Mouse (Mus musculus): ENCODE measurements around the gene Tac2. TPM values are rescaled to one million over a fixed set of nuclear protein-coding genes. Genes with fewer than 3 reads are reported as not detected.

Gene Tac2
- polyA plus RNA-seq, 2 experiments, result 0.44 to 15.2 TPM

DNA sequence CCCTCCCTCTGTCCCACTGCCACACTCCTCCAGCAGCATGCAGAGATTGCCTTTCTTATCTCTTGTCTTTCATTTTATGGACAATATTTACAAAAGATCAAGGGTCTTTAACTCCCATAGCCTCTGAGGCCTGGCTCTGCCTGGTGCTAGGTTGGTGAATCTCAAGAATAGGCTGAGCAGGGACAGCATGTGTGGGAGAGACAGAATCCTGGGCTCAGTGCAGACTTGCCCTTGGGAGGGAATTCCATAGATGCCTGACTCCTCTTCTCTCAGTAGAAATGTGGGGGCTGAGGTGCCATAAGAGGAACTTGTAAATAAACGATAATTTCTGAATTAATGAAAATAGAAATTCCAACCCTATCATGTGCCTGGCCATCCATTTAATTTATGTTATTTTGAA, 42.3 kb downstream of the Tac2 start:
- DNase-seq (ENCODE audit: low spot score), result no peak
- Histone ChIP-seq H3K27ac (replicated peaks; ENCODE audit: low read depth, low read length) (no peak overlapping the region), H3K27me3 (ENCODE audit: control insufficient read depth, insufficient read depth, low read length) (no peaks in the 10 kb centered on the region), H3K4me3 (replicated peaks; ENCODE audit: low read length) (no peak overlapping the region), H3K9me3 (ENCODE audit: control insufficient read depth, low read length) (no peaks in the 10 kb centered on the region), H3K4me1 (ENCODE audit: control insufficient read depth, insufficient read depth, low read length) (no peaks in the 10 kb centered on the region), H3K9ac (ENCODE audit: low read depth, low read length, severe bottlenecking) (no peak overlapping the region), H3K4me2 (replicated peaks; ENCODE audit: low read depth, low read length, severe bottlenecking) (no peak overlapping the region), H3K36me3 (ENCODE audit: control insufficient read depth, insufficient read depth, low read length) (no peaks in the 10 kb centered on the region)
- no peak for TF ChIP-seq POLR2A (IDR thresholded peaks at IDR 0.05; ENCODE audit: borderline replicate concordance, extremely low read depth, insufficient read depth, insufficient read length)
- WGBS, result 71% methylated on average over 1 of the region's 1 CpGs
- ATAC-seq (ENCODE audit: low FRiP score, low read depth), result no peak

DNA sequence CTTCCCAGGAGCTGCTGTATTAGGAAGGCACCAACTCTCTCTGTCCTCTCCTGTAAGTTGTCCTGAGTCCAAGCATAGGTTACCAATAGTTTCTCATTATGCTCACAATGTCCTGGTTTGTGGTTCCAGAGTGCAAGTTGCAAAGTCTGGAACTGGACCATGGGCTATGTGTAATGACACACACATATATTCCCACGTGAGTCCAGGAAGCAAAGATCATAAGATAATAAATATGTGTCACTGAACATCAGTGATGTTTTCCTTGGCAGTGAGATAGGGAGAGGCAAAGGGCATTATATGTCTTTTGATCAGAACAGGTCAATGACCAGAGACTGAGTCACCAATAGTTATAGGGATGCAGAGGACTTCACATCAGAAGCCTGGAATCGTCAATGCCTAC, 51.7 kb downstream of the Tac2 start, which contains the start of gene Rdh9:
TSS of gene Rdh9 (plus strand) at position 376 of the 400 bp plus-strand sequence.
- WGBS, result 84% methylated on average over 2 of the region's 2 CpGs
- Histone ChIP-seq H3K36me3 (ENCODE audit: control insufficient read depth, insufficient read depth, low read length) (no peaks in the 10 kb centered on the region), H3K9me3 (ENCODE audit: control insufficient read depth, low read length) (no peaks in the 10 kb centered on the region), H3K4me2 (replicated peaks; ENCODE audit: low read depth, low read length, severe bottlenecking) (no peak within 1 kb of the TSS), H3K9ac (ENCODE audit: low read depth, low read length, severe bottlenecking) (no peak within 1 kb of the TSS), H3K27ac (replicated peaks; ENCODE audit: low read depth, low read length) (no peak within 1 kb of the TSS), H3K4me1 (ENCODE audit: control insufficient read depth, insufficient read depth, low read length) (no peaks in the 10 kb centered on the region), H3K27me3 (ENCODE audit: control insufficient read depth, insufficient read depth, low read length) (no peaks in the 10 kb centered on the region), H3K4me3 (replicated peaks; ENCODE audit: low read length) (no peak within 1 kb of the TSS)
- TF ChIP-seq POLR2A (IDR thresholded peaks at IDR 0.05; ENCODE audit: borderline replicate concordance, extremely low read depth, insufficient read depth, insufficient read length), result no peak
- DNase-seq (ENCODE audit: low spot score) (no peak), ATAC-seq (ENCODE audit: low FRiP score, low read depth) (no peak)

Other genes starting within 250 kb of the Tac2 start
- 33.3 and 43.2 TPM in 2 replicates for gene Stac3, start 222.8 kb upstream of the Tac2 start, polyA plus RNA-seq (2012; rRNA removed)
- gene Stac3, start 222.8 kb upstream of the Tac2 start, polyA plus RNA-seq (2014; fragmentation: Nextera tagmentation; extraction: Ambion mirVana), result 2.0 and 4.4 TPM in 2 replicates
- 31.7 and 36.9 TPM in 2 replicates for gene Ndufa4l2, start 209.5 kb upstream of the Tac2 start, polyA plus RNA-seq (2012; rRNA removed)
- 44.5 and 62.9 TPM in 2 replicates for gene Ndufa4l2, start 209.5 kb upstream of the Tac2 start, polyA plus RNA-seq (2014; fragmentation: Nextera tagmentation; extraction: Ambion mirVana)
- 146 and 178 TPM in 2 replicates for gene Shmt2, start 202.0 kb upstream of the Tac2 start, polyA plus RNA-seq (2012; rRNA removed)
- 89.4 and 94.6 TPM in 2 replicates for gene Shmt2, start 202.0 kb upstream of the Tac2 start, polyA plus RNA-seq (2014; fragmentation: Nextera tagmentation; extraction: Ambion mirVana)
- 7.2 and 9.6 TPM in 2 replicates for gene Nxph4, start 189.9 kb upstream of the Tac2 start, polyA plus RNA-seq (2012; rRNA removed)
- gene Nxph4, start 189.9 kb upstream of the Tac2 start, polyA plus RNA-seq (2014; fragmentation: Nextera tagmentation; extraction: Ambion mirVana), result 17.5 and 19.9 TPM in 2 replicates
- gene Lrp1, start 103.3 kb upstream of the Tac2 start, polyA plus RNA-seq (2012; rRNA removed), result 261 and 271 TPM in 2 replicates
- 146 and 172 TPM in 2 replicates for gene Lrp1, start 103.3 kb upstream of the Tac2 start, polyA plus RNA-seq (2014; fragmentation: Nextera tagmentation; extraction: Ambion mirVana)
- gene Stat6, start 81.5 kb upstream of the Tac2 start, polyA plus RNA-seq (2012; rRNA removed), result 30.7 and 33.5 TPM in 2 replicates
- 22.2 and 24.6 TPM in 2 replicates for gene Stat6, start 81.5 kb upstream of the Tac2 start, polyA plus RNA-seq (2014; fragmentation: Nextera tagmentation; extraction: Ambion mirVana)
- gene Nemp1, start 57.6 kb upstream of the Tac2 start, polyA plus RNA-seq (2012; rRNA removed), result 12.3 and 13.9 TPM in 2 replicates
- 9.0 and 10.2 TPM in 2 replicates for gene Nemp1, start 57.6 kb upstream of the Tac2 start, polyA plus RNA-seq (2014; fragmentation: Nextera tagmentation; extraction: Ambion mirVana)
- 64.5 and 68.3 TPM in 2 replicates for gene Nab2, start 55.9 kb upstream of the Tac2 start, polyA plus RNA-seq (2012; rRNA removed)
- 16.4 and 19.9 TPM in 2 replicates for gene Nab2, start 55.9 kb upstream of the Tac2 start, polyA plus RNA-seq (2014; fragmentation: Nextera tagmentation; extraction: Ambion mirVana)
- 1.2 and 1.7 TPM in 2 replicates for gene Myo1a, start 19.3 kb upstream of the Tac2 start, polyA plus RNA-seq (2012; rRNA removed)
- 0.30 and 0.48 TPM in 2 replicates for gene Myo1a, start 19.3 kb upstream of the Tac2 start, polyA plus RNA-seq (2014; fragmentation: Nextera tagmentation; extraction: Ambion mirVana)
- 10.7 and 12.5 TPM in 2 replicates for gene Zbtb39, start 15.1 kb downstream of the Tac2 start, polyA plus RNA-seq (2012; rRNA removed)
- 4.2 and 4.4 TPM in 2 replicates for gene Zbtb39, start 15.1 kb downstream of the Tac2 start, polyA plus RNA-seq (2014; fragmentation: Nextera tagmentation; extraction: Ambion mirVana)
- 0.88 and 1.4 TPM in 2 replicates for gene Gpr182, start 27.3 kb downstream of the Tac2 start, polyA plus RNA-seq (2012; rRNA removed)
- gene Gpr182, start 27.3 kb downstream of the Tac2 start, polyA plus RNA-seq (2014; fragmentation: Nextera tagmentation; extraction: Ambion mirVana), result 0.39 and 0.40 TPM in 2 replicates
- gene Rdh1, start 35.2 kb downstream of the Tac2 start, polyA plus RNA-seq (2012; rRNA removed), result 0.11 and 0.12 TPM in 2 replicates
- 0.08 TPM in 1 of 2 replicates, not detected in the other for gene Rdh1, start 35.2 kb downstream of the Tac2 start, polyA plus RNA-seq (2014; fragmentation: Nextera tagmentation; extraction: Ambion mirVana)
- 0.15 and 0.16 TPM in 2 replicates for gene Rdh16f1, start 35.3 kb downstream of the Tac2 start, polyA plus RNA-seq (2012; rRNA removed)
- 0.59 TPM in 1 of 2 replicates, not detected in the other for gene Rdh16f1, start 35.3 kb downstream of the Tac2 start, polyA plus RNA-seq (2014; fragmentation: Nextera tagmentation; extraction: Ambion mirVana)
- gene Rdh9, start 51.9 kb downstream of the Tac2 start, polyA plus RNA-seq (2012; rRNA removed), result 0.26 and 0.33 TPM in 2 replicates
- 0.30 TPM in 1 of 2 replicates, not detected in the other for gene Rdh9, start 51.9 kb downstream of the Tac2 start, polyA plus RNA-seq (2014; fragmentation: Nextera tagmentation; extraction: Ambion mirVana)
- gene Rdh16, start 76.7 kb downstream of the Tac2 start, polyA plus RNA-seq (2012; rRNA removed), result 0.10 TPM in 1 of 2 replicates, not detected in the other
- gene Rdh16, start 76.7 kb downstream of the Tac2 start, polyA plus RNA-seq (2014; fragmentation: Nextera tagmentation; extraction: Ambion mirVana), result 0.06 TPM in 1 of 2 replicates, not detected in the other
- not detected in 2 replicates for gene Rdh19, start 125.5 kb downstream of the Tac2 start, polyA plus RNA-seq (2012; rRNA removed)
- gene Rdh19, start 125.5 kb downstream of the Tac2 start, polyA plus RNA-seq (2014; fragmentation: Nextera tagmentation; extraction: Ambion mirVana), result not detected in 2 replicates
- gene Rdh16f2, start 142.0 kb downstream of the Tac2 start, polyA plus RNA-seq (2012; rRNA removed), result not detected in 2 replicates
- not detected in 2 replicates for gene Rdh16f2, start 142.0 kb downstream of the Tac2 start, polyA plus RNA-seq (2014; fragmentation: Nextera tagmentation; extraction: Ambion mirVana)
- gene Rdh7, start 164.3 kb downstream of the Tac2 start, polyA plus RNA-seq (2012; rRNA removed), result 0.05 TPM in 1 of 2 replicates, not detected in the other
- not detected in 2 replicates for gene Rdh7, start 164.3 kb downstream of the Tac2 start, polyA plus RNA-seq (2014; fragmentation: Nextera tagmentation; extraction: Ambion mirVana)
- gene Sdr9c7, start 174.0 kb downstream of the Tac2 start, polyA plus RNA-seq (2012; rRNA removed), result 0.60 and 1.0 TPM in 2 replicates
- gene Sdr9c7, start 174.0 kb downstream of the Tac2 start, polyA plus RNA-seq (2014; fragmentation: Nextera tagmentation; extraction: Ambion mirVana), result 1.0 and 1.4 TPM in 2 replicates